Mouse (Mus musculus) Patski (cell line): Measurements from ENCODE around the gene Pfkfb3. TPM values are rescaled to one million over a fixed set of nuclear protein-coding genes. Genes with fewer than 3 reads are reported as not detected.
A peak's percentile ranks its signal among the peaks of the same experiment; 100 is the strongest.
"Not testable (repeated sequence)": the region's sequence is repeated elsewhere in the genome, so short reads cannot be mapped to it uniquely, and the experiment has no call there.

Experiments
- ATAC-seq: fragments of 100-300 bp; one replicate; pipeline ENCODE4 v1.8.0; 2021
- CTCF ChIA-PET: fragments of 350-600 bp; sonication (Branson Sonifier 250); formaldehyde crosslinking; loops from one replicate; lab custom pipeline; 2022; ENCODE audit warnings: inconsistent platforms; lab: Charles Lee
- POLR2A ChIA-PET: fragments of 350-600 bp; sonication (Branson Sonifier 250); formaldehyde crosslinking; loops from one replicate; lab custom pipeline; 2022; ENCODE audit warnings: antibody characterized with exemption, inconsistent platforms; lab: Charles Lee
- DNase-seq: peaks from one replicate; pipeline ENCODE4 v3.0.0-alpha.2; 2011; ENCODE audit warnings: low read depth, low spot score
- H3K27me3 ChIP-seq: fragments of 371-371 bp; one replicate; pipeline ENCODE4 v1.5.1; 2021
- CTCF ChIP-seq: fragments of 100-300 bp; IDR thresholded peaks from one replicate; pipeline ENCODE4 v1.5.1; 2021
- in situ Hi-C: fragments of 300-500 bp; cut with MboI; formaldehyde crosslinking; loops from 3 replicates; pipeline ENCODE4 v1.11.1; 2018; ENCODE audit warnings: low pct_unique_long_range_greater_than_20kb, mixed read lengths
- polyA plus RNA-seq: library from polyadenylated mRNA; unstranded; gene quantifications from one replicate; pipeline ENCODE4 v1.2.3, GENCODE M21; 2021

The Pfkfb3 gene
- polyA plus RNA-seq, 1 experiment from 2014 or later: 21.2 TPM

DNA sequence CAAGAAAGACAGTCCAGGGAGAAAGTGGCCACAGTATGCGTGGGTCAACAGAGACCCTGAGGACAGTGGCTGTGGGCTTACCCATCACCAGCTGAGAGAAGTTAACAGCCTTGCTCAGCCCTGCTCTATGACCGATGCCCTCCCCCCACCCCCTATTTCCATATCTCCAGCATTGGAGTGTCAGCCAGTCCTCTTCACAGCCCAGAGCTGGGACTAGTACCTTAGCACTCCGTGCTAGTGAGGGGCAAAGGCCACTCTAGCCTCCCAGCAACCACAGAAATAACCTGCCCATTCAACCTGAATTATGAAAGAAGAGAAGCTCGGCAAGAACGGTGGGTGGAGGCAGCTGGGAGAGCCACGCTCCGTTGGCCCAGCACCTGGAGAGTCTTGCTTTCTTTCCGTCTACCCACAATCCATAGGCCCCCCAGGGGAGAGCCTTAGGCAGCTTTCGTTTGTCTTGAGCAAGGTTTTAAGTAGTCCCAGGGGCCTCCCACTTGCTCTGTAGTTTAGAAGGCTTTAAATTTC is 1.5 kb downstream of the Pfkfb3 start:
- peaks cover 5% of the 10 kb centered on the region for H3K27me3 ChIP-seq
- in situ Hi-C loops: no loop called here
- POLR2A ChIA-PET: no interaction called here
- DNase-seq (no peak), ATAC-seq (no peak)
- CTCF ChIA-PET: interaction anchor here (0.9 to 1.7 kb wide), 2 partner anchors 10 to 11 kb away, joined by 3 to 7 read pairs; no protein-coding TSS in a partner anchor
- no peak for TF ChIP-seq CTCF

DNA sequence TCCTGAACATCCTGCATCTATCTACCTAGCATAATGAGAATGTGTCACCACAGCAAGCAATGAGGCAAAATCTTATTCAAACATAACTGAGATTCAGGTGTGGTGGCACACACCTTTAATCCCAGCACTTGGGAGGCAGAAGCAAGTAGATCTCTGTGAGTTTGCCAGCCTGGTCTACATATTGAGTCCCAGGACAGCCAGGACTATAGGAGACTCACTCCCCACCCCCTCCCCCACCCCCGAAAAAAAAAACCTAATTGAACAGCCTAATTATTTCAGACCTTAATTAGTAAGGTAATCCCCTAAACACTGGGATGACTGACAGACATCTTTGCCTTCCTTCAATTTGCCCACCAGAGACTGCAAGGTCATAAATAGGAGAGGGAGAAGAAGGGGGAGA is 2.2 kb downstream of the Pfkfb3 start:
- POLR2A ChIA-PET: no interaction called here
- no peak for DNase-seq
- CTCF ChIA-PET: interaction anchor here (0.9 to 1.7 kb wide), 2 partner anchors 10 to 11 kb away, joined by 3 to 7 read pairs; no protein-coding TSS in a partner anchor
- TF ChIP-seq CTCF: no peak
- no peak for ATAC-seq
- peaks cover 5% of the 10 kb centered on the region for H3K27me3 ChIP-seq
- in situ Hi-C loops: no loop called here

DNA sequence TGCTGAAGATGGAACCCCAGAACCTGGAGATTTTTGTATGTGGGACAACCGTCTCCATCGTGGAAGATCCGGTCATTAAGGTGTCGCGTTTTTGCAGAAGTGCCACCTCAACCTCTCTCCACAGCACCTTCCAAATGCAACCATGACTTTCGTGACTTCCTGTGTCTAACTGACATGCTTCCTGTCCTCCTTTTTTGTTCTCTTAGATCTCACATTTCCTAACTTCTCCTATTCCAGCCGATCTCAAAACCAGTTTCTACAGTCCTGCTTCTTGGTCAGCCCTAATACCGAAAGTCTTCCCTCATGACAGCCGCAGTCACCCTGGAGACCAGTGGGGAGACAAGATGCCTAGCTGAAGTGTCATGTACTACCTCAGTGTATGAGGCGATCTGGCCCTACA is 5.4 kb downstream of the Pfkfb3 start:
- ChIA-PET POLR2A (no interaction called here), CTCF (interaction anchor here (0.8 to 1.3 kb wide), 2 partner anchors 16 to 47 kb away, joined by 3 to 6 read pairs; no protein-coding TSS in a partner anchor)
- no peaks in the 10 kb centered on the region for H3K27me3 ChIP-seq
- DNase-seq: no peak
- ATAC-seq: no peak
- no peak for TF ChIP-seq CTCF
- in situ Hi-C loops: loop anchor here (5.0 kb wide), 1 partner anchor 46 kb away; no protein-coding TSS in a partner anchor

DNA sequence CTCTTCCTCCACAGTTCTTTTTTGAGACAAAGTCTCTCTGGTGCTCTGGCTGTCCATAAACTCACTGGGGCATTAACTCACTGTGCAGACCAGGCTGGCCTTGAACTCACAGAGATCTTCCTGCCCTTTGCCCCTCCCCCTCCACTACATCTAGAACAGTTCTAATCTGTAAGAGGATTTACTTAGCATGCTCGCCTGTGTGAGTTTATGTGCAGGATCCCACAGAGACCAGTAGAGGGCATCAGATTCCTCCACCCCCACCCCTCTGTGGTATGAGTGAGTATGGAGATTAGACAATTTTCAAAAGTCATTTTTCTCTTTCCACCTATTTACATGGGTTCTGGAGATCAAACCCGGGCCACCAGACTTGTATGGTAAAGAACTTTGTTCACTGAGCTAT is 6.3 kb downstream of the Pfkfb3 start:
- DNase-seq (no peak), ATAC-seq (no peak)
- TF ChIP-seq CTCF: no peak
- CTCF ChIA-PET: interaction anchor here (0.8 to 1.3 kb wide), 2 partner anchors 17 to 46 kb away, joined by 3 to 6 read pairs; no protein-coding TSS in a partner anchor
- POLR2A ChIA-PET: no interaction called here
- in situ Hi-C loops: loop anchor here (5.0 kb wide), 1 partner anchor 45 kb away; no protein-coding TSS in a partner anchor
- H3K27me3 ChIP-seq: no peaks in the 10 kb centered on the region

DNA sequence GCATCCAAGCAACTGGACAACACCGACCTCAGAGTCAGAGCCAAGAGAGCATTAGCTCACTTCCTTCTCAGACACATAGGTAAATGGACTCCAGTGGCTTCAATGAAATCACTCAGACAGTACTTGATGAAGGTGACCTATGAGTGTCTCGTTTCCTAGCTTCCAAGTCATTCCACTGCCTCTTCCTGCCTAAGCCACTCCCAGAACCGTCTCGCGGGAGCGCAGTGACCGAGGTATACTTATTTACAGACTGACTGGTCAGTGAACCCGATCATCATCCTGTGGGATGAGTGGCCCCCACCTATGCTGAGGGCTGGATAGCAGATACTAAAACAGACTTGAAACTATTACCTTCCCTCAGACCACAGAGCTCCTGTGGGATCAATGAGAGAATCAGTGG is 7.8 kb downstream of the Pfkfb3 start:
- DNase-seq: no peak
- no peaks in the 10 kb centered on the region for H3K27me3 ChIP-seq
- TF ChIP-seq CTCF: no peak
- in situ Hi-C loops: loop anchor here (5.0 kb wide), 1 partner anchor 44 kb away; no protein-coding TSS in a partner anchor
- no peak for ATAC-seq
- ChIA-PET CTCF (interaction anchor here (1.0 to 1.9 kb wide), 2 partner anchors 37 to 213 kb away, joined by 3 to 5 read pairs; no protein-coding TSS in a partner anchor), POLR2A (no interaction called here)

DNA sequence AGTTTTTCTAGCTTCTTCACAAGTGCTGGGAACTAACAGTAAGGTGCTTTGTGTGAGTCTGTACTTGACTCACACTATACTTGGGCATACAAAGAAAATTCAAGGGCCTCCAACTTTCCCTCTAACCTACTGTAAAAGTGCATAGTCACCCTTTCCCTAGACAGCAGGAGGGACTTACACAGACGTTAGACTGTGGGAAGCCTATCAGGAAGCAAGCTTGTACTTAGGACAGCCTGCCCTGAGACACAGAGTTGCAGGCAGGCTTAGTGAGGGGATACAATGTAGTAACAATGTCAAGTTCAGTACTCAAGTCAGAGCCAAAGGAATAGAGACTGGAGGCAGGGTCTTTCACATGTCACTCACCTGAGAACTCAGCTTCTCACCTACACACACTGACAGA is 8.5 kb downstream of the Pfkfb3 start:
- TF ChIP-seq CTCF: no peak
- CTCF ChIA-PET: interaction anchor here (1.9 kb wide), 1 partner anchor 212 kb away, joined by 5 read pairs; no protein-coding TSS in a partner anchor
- ATAC-seq (no peak), DNase-seq (no peak)
- H3K27me3 ChIP-seq: no peaks in the 10 kb centered on the region
- in situ Hi-C loops: loop anchor here (5.0 kb wide), 1 partner anchor 43 kb away; no protein-coding TSS in a partner anchor
- POLR2A ChIA-PET: no interaction called here

DNA sequence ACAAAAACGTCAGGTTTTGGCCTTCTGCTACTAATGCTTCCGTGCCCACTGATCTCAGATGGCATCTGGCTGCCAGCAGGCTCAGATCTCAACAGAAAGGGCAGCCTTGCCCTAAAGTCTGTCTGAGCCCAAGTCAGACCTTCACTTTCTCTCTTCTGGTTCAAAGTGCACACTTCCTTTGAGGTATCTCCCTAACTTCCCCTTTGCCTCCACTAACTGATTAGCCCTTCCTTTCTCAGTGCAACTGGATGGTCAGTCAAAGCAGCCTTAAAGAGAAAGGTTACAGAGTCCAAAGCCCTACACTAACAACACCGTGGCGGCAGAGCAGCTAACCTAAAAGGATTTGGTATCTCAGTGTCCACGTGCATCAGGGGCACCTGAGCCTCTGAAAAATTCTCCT is 9.5 kb downstream of the Pfkfb3 start:
- CTCF ChIA-PET: no interaction called here
- in situ Hi-C loops: loop anchor here (5.0 kb wide), 1 partner anchor 212 kb away; no protein-coding TSS in a partner anchor
- ATAC-seq: no peak
- POLR2A ChIA-PET: no interaction called here
- DNase-seq: no peak
- no peaks in the 10 kb centered on the region for H3K27me3 ChIP-seq
- TF ChIP-seq CTCF: no peak

DNA sequence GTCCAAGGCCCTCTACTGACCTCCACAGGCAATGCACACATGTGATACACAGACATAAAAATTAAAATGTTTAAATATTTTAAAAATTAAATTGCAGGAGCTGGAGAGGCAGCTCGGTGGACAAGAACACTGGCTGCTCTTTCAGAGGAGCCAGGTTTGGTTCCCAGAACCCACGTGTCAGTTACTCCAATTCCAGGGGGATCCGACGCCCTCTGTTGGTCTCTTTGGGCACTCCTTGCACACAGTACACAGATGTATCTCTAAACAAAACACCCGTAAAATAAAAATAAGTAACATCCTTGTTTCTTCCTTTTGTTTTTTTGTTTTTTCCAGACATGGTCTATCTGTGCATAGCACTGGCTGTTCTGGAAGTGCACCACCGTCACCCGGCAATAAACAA is 10.7 kb downstream of the Pfkfb3 start:
- in situ Hi-C loops: loop anchor here (5.0 kb wide), 1 partner anchor 211 kb away; no protein-coding TSS in a partner anchor
- H3K27me3 ChIP-seq: no peaks in the 10 kb centered on the region
- POLR2A ChIA-PET: interaction anchor here (1.4 kb wide), 1 partner anchor 211 kb away, joined by 4 read pairs; no protein-coding TSS in a partner anchor
- CTCF ChIA-PET: interaction anchor here (0.8 to 2.5 kb wide), 18 partner anchors 8 to 256 kb away, joined by 3 to 28 read pairs (median 4); partner anchors contain the start of gene Pfkfb3
- TF ChIP-seq CTCF: no peak
- no peak for DNase-seq
- ATAC-seq: no peak

DNA sequence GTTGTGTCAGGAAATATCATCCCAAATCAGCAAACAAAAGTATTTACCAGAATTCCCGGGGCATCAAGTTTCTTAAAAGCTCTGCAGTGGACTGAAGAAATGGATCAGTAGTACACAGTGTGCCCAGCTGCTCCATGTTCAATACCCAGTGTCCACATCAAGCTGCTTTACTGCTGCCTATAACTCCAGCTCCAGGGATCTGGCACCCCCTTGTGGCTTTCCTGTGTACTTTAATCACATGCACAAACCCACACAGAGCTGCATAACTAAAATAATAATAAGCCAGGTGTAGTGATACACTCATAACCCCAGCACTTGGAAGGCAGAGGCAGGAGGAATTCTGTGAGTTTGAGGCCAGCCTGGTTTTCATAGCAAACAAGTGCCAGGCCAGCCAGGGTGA is 11.2 kb downstream of the Pfkfb3 start:
- TF ChIP-seq CTCF: peak; percentile 83
- in situ Hi-C loops: loop anchor here (5.0 kb wide), 1 partner anchor 210 kb away; no protein-coding TSS in a partner anchor
- ChIA-PET CTCF (interaction anchor here (0.7 to 2.5 kb wide), 20 partner anchors 8 to 255 kb away, joined by 3 to 28 read pairs (median 4); partner anchors contain the start of gene Pfkfb3), POLR2A (interaction anchor here (1.4 kb wide), 1 partner anchor 211 kb away, joined by 4 read pairs; no protein-coding TSS in a partner anchor)
- H3K27me3 ChIP-seq: no peaks in the 10 kb centered on the region
- ATAC-seq: no peak
- DNase-seq: no peak

DNA sequence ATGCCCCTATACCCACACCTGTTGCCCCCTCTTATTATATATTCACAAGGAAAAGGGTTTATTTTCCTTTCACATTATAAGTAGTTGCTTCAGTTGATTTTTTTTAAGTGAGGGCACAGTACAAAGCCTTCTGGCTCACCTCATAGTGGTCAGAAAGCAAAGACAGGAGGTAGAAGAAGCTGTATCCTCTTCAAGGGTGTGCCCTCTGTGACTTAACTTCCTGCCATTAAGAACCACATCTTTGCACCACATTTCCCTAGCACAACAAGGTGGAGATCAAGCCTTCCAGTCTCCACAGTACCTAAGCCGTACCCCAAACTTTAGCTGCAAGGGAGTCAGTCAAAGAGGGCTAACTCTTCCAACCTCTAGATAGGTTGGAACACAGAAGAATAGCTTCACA is 11.8 kb downstream of the Pfkfb3 start:
- CTCF ChIA-PET: interaction anchor here (0.6 to 2.5 kb wide), 21 partner anchors 10 to 254 kb away, joined by 3 to 28 read pairs (median 4); partner anchors contain the start of gene Pfkfb3
- in situ Hi-C loops: loop anchor here (5.0 kb wide), 1 partner anchor 210 kb away; no protein-coding TSS in a partner anchor
- TF ChIP-seq CTCF: no peak
- ATAC-seq: no peak
- POLR2A ChIA-PET: interaction anchor here (1.4 kb wide), 1 partner anchor 210 kb away, joined by 4 read pairs; no protein-coding TSS in a partner anchor
- no peak for DNase-seq
- no peaks in the 10 kb centered on the region for H3K27me3 ChIP-seq

DNA sequence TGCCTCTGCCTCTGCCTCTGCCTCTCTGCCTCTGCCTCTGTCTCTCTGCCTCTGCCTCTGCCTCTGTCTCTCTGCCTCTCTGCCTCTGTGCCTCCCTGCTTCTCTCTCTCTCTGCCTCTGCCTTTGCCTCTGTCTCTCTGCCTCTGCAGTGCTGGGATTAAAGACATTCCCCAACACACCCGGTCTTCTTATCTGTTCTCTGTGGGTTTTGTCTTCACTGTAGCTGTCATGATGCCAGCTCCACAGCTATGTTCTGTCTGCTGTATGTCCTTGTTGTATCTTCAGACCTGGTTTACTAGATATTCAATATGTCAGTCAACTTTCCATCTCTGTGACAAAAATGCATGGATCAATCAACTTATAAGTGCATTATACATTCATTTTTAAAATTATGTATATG is 12.3 kb downstream of the Pfkfb3 start:
- DNase-seq, H3K27me3 ChIP-seq, POLR2A ChIA-PET, ATAC-seq: not testable (repeated sequence)
- CTCF ChIA-PET: interaction anchor here (1.2 to 2.5 kb wide), 7 partner anchors 9 to 214 kb away, joined by 3 to 13 read pairs (median 4); no protein-coding TSS in a partner anchor
- in situ Hi-C loops: loop anchor here (5.0 kb wide), 1 partner anchor 209 kb away; no protein-coding TSS in a partner anchor
